Mouse (Mus musculus): ENCODE data around the gene Fas.

The Fas gene

GRCm38 (mm10) chr19:34284383-34284782, 6.1 kb upstream of the Fas start:
- no peak for DNase-seq (ENCODE audit: low spot score)

- DNase-seq (ENCODE audit: low spot score) = no peak
Observed at GRCm38 (mm10) chr19:34284826-34285225, 5.6 kb upstream of the Fas start.

- no peak for DNase-seq (ENCODE audit: low spot score)
Observed at GRCm38 (mm10) chr19:34287221-34287620, 3.2 kb upstream of the Fas start.

GRCm38 (mm10) chr19:34287656-34288415, 2.6 kb upstream of the Fas start:
- DNase-seq (ENCODE audit: low spot score) = no peak

- no peak for DNase-seq (ENCODE audit: low spot score)
Observed at GRCm38 (mm10) chr19:34288696-34289095, 1.8 kb upstream of the Fas start.

GRCm38 (mm10) chr19:34290872-34291341, 441 bp downstream of the Fas start:
- no peak for DNase-seq (ENCODE audit: low spot score)

GRCm38 (mm10) chr19:34291379-34291778, 913 bp downstream of the Fas start:
- DNase-seq (ENCODE audit: low spot score) = no peak

- no peak for DNase-seq (ENCODE audit: low spot score)
Observed at GRCm38 (mm10) chr19:34291956-34292355, 1.5 kb downstream of the Fas start.

GRCm38 (mm10) chr19:34292701-34293100, 2.2 kb downstream of the Fas start:
- no peak for DNase-seq (ENCODE audit: low spot score)

GRCm38 (mm10) chr19:34293376-34293947, 3.0 kb downstream of the Fas start:
- DNase-seq (ENCODE audit: low spot score) = no peak

GRCm38 (mm10) chr19:34295442-34295841, 5.0 kb downstream of the Fas start:
- no peak for DNase-seq (ENCODE audit: low spot score)

- DNase-seq (ENCODE audit: low spot score) = no peak
Observed at GRCm38 (mm10) chr19:34298531-34298930, 8.1 kb downstream of the Fas start.

GRCm38 (mm10) chr19:34299229-34299628, 8.8 kb downstream of the Fas start:
- DNase-seq (ENCODE audit: low spot score) = no peak

- DNase-seq (ENCODE audit: low spot score) = no peak
Observed at GRCm38 (mm10) chr19:34300430-34300829, 10.0 kb downstream of the Fas start.

- no peak for DNase-seq (ENCODE audit: low spot score)
Observed at GRCm38 (mm10) chr19:34304917-34305316, 14.5 kb downstream of the Fas start.

- DNase-seq (ENCODE audit: low spot score) = no peak
Observed at GRCm38 (mm10) chr19:34306794-34307193, 16.3 kb downstream of the Fas start.

- no peak for DNase-seq (ENCODE audit: low spot score)
Observed at GRCm38 (mm10) chr19:34312151-34312728, 21.8 kb downstream of the Fas start.

- no peak for DNase-seq (ENCODE audit: low spot score)
Observed at GRCm38 (mm10) chr19:34328051-34328450, 37.6 kb downstream of the Fas start.

GRCm38 (mm10) chr19:34334300-34334699, 43.8 kb downstream of the Fas start:
- DNase-seq (ENCODE audit: low spot score) = peak; percentile 11

GRCm38 (mm10) chr19:34344702-34345101, 54.2 kb downstream of the Fas start:
- DNase-seq (ENCODE audit: low spot score) = no peak

GRCm38 (mm10) chr19:34345616-34346267, 55.3 kb downstream of the Fas start:
- no peak for DNase-seq (ENCODE audit: low spot score)

- DNase-seq (ENCODE audit: low spot score) = no peak
Observed at GRCm38 (mm10) chr19:34353291-34353805, 62.9 kb downstream of the Fas start.

GRCm38 (mm10) chr19:34362639-34363038, 72.2 kb downstream of the Fas start:
- DNase-seq (ENCODE audit: low spot score) = no peak

All from yolk sac, embryonic 10.5 days (tissue).